Mouse (Mus musculus) lung, postnatal 0 days (tissue): ENCODE data around the gene Trim46. TPM values are rescaled to one million over a fixed set of nuclear protein-coding genes. Genes with fewer than 3 reads are reported as not detected.

ENCODE experiments used
- ATAC-seq: fragments of 200-750 bp; cut with Nextera tagmentation; 2 replicates; pipeline ENCODE4 v1.8.0; 2017; ENCODE audit warnings: moderate library complexity
- DNase-seq: peaks from one replicate; pipeline ENCODE4 v3.0.0-alpha.2; 2016; ENCODE audit warnings: low spot score
- H3K27ac ChIP-seq: fragments of 300-500 bp; sonication (generic); 2 replicates; pipeline ENCODE4 v1.5.1; 2014; ENCODE audit warnings: antibody characterized with exemption, mild to moderate bottlenecking, low read length, mixed read lengths
- H3K27me3 ChIP-seq: fragments of 300-500 bp; sonication (generic); replicated peaks from 2 replicates; pipeline ENCODE4 v1.6.1; 2014; ENCODE audit warnings: low read length, mixed read lengths; ENCODE audit not compliant: insufficient read depth
- H3K36me3 ChIP-seq: fragments of 300-500 bp; sonication (generic); 2 replicates; pipeline ENCODE4 v1.6.1; 2014; ENCODE audit warnings: low read length, mixed read lengths; ENCODE audit not compliant: insufficient read depth
- H3K4me1 ChIP-seq: fragments of 300-500 bp; sonication (generic); 2 replicates; pipeline ENCODE4 v1.6.1; 2014; ENCODE audit warnings: antibody characterized with exemption, low read depth, low read length, mixed read lengths; ENCODE audit not compliant: insufficient read depth
- H3K4me2 ChIP-seq: fragments of 300-500 bp; sonication (generic); replicated peaks from 2 replicates; pipeline ENCODE4 v1.6.1; 2014; ENCODE audit warnings: low read depth, mild to moderate bottlenecking, low read length, moderate library complexity, mixed read lengths
- H3K4me3 ChIP-seq: fragments of 300-500 bp; sonication (generic); 2 replicates; pipeline ENCODE4 v1.5.1; 2014; ENCODE audit warnings: low read depth, low read length
- H3K9ac ChIP-seq: fragments of 300-500 bp; sonication (generic); replicated peaks from 2 replicates; pipeline ENCODE4 v1.6.1; 2014; ENCODE audit warnings: low read depth, mild to moderate bottlenecking
- H3K9me3 ChIP-seq: fragments of 300-500 bp; sonication (generic); 2 replicates; pipeline ENCODE4 v1.6.1; 2016; ENCODE audit warnings: low read length, mixed read lengths
- CTCF ChIP-seq: IDR thresholded peaks from 2 replicates; pipeline ENCODE4 v1.5.1; 2016; ENCODE audit warnings: antibody characterized with exemption, mild to moderate bottlenecking
- EP300 ChIP-seq: IDR thresholded peaks from 2 replicates; pipeline ENCODE4 v1.6.1; 2016; ENCODE audit warnings: antibody characterized with exemption, mild to moderate bottlenecking, control low read depth
- WGBS: fragments of 180-500 bp; shearing (Covaris S2); extraction: QIAGEN DNeasy Blood & Tissue Kit; methylation state at CpG from one replicate; pipeline ENCODE4 v1.1.7; 2014; 5-methylcytosine and 5-hydroxymethylcytosine counted together
- polyA plus RNA-seq: library from polyadenylated mRNA; unstranded; fragments of >200 nt; fragmentation: Nextera tagmentation; extraction: Ambion mirVana; gene quantifications from 2 replicates; pipeline ENCODE4 v1.2.1, GENCODE M21; 2015

Trim46 gene
- polyA plus RNA-seq, 1 experiment from 2014 or later = 1.8 TPM

DNA sequence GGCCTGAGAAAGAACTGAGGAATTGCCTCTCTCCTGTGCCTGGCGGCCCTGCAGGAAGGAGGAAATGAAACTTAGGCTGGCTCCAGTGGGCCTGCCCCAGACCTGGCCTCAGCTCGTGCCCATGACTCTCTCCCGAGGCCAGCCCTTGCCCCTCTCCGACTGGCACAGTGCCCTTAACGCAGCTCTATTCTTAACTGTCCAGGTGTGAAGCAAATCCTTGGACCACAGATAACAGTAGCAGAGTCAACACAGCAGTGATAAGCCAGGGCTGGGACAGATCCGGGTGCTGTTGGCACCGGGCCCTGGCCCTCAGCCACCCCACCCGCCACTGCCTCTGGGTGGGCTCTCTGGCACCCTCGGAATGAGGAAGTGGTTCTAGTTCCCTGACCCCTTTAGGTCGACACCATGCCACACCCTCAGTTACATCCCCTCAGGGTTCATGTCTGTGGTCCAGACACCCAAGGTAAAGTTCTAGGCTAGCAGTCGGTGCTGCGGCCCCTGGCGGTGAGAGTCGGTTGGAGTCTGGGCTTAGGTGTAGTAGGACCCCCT lies 12.5 kb downstream of the Trim46 start:
- no peak overlapping the region for H3K4me3 ChIP-seq
- 23% methylated on average over 14 of the region's 14 CpGs for WGBS
- peak overlapping the region; percentile 69; the same call in 1 of the 2 replicates for H3K4me2 ChIP-seq
- H3K4me1 ChIP-seq = peaks cover 7% of the 10 kb centered on the region
- H3K9me3 ChIP-seq = no peaks in the 10 kb centered on the region
- TF ChIP-seq EP300 (no peak), CTCF (peak; percentile 52)
- DNase-seq (peak; percentile 69), ATAC-seq (peak; percentile 56)
- H3K9ac ChIP-seq = no peak overlapping the region
- H3K27me3 ChIP-seq = no peaks in the 10 kb centered on the region
- H3K27ac ChIP-seq = peak overlapping the region; percentile 88
- no peaks in the 10 kb centered on the region for H3K36me3 ChIP-seq

DNA sequence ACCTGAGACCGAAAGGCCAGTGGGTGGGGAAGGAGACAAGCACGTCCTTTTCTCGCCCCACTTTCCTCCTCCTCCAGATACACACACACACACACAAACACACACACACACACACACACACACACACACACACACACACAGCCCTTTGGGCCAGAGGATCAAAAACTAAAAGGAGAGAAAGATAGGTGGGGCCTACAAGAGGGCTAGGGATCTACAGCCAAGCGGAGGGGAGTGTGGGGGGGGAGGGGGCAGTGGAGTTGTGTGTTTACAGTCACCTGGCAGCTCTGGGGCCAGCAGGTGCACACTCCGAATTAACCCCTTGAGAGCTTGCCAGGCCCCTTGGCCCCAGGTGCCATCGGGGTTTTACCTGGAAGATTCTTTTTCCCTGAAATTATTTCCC lies 13.5 kb downstream of the Trim46 start:
- ATAC-seq (peak; percentile 22), DNase-seq (peak; percentile 66)
- peak overlapping the region; percentile 69 for H3K4me2 ChIP-seq
- H3K36me3 ChIP-seq = no peaks in the 10 kb centered on the region
- no peak overlapping the region for H3K4me3 ChIP-seq
- H3K27me3 ChIP-seq = no peaks in the 10 kb centered on the region
- TF ChIP-seq CTCF = no peak
- no peak for TF ChIP-seq EP300
- no peaks in the 10 kb centered on the region for H3K9me3 ChIP-seq
- no peak overlapping the region for H3K9ac ChIP-seq
- peak overlapping the region; percentile 88 for H3K27ac ChIP-seq
- H3K4me1 ChIP-seq = peaks cover 7% of the 10 kb centered on the region
- 51% methylated on average over 6 of the region's 6 CpGs for WGBS

DNA sequence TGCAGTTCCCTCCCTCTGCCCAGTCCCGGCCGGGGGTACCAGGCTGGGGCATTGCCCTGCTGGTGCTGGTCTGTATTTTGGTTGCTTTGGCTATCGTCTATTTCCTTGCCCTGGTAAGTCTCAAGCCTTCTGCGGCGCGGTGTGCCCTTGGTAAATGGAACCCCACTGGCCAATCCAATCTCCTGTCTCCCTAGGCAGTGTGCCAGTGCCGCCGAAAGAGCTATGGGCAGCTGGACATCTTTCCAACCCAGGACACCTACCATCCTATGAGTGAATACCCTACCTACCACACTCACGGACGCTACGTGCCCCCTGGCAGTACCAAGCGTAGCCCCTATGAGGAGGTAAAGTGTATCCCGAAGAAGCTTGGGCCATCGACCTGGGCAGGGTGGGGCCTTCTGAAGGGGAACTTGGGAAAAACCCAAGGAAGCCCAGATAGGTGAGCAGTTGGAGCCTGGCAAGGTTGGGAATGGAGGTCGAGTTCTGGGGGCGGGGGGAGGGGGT lies 14.3 kb downstream of the Trim46 start:
- Histone ChIP-seq H3K4me3 (peak overlapping the region; percentile 36), H3K9me3 (no peaks in the 10 kb centered on the region), H3K4me1 (peaks cover 10% of the 10 kb centered on the region), H3K27me3 (no peaks in the 10 kb centered on the region), H3K27ac (peak overlapping the region; percentile 88), H3K4me2 (peak overlapping the region; percentile 69), H3K9ac (no peak overlapping the region; the same call in 1 of the 2 replicates), H3K36me3 (no peaks in the 10 kb centered on the region)
- TF ChIP-seq CTCF (no peak), EP300 (no peak)
- DNase-seq = peak; percentile 5
- ATAC-seq = no peak
- WGBS = 48% methylated on average over 16 of the region's 16 CpGs

DNA sequence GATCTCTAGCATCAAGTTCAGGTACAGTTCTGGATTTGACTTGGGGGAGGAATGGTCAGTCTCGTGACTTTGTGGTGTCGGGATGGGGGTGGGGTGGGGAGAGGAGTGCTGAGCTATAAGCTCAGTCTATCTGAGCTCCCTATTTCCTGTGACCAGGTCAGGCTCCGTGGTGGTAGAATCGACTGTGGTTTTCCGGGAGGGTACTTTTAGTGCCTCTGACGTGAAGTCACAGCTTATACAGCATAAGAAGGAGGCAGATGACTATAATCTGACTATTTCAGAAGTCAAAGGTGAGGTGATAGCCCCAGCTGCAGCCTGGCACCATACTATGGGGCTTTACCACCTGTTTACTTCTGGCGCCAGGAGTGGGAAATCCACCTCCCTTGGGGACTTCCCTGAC lies 14.8 kb downstream of the Trim46 start:
- Histone ChIP-seq H3K27ac (peak overlapping the region; percentile 88; the same call in 1 of the 2 replicates), H3K36me3 (no peaks in the 10 kb centered on the region), H3K4me2 (peak overlapping the region; percentile 69), H3K27me3 (no peaks in the 10 kb centered on the region), H3K9ac (no peak overlapping the region), H3K4me1 (peaks cover 14% of the 10 kb centered on the region), H3K4me3 (peak overlapping the region; percentile 36), H3K9me3 (no peaks in the 10 kb centered on the region)
- ATAC-seq = no peak
- DNase-seq = peak; percentile 5
- no peak for TF ChIP-seq EP300
- TF ChIP-seq CTCF = no peak
- WGBS = 28% methylated on average over 7 of the region's 7 CpGs

DNA sequence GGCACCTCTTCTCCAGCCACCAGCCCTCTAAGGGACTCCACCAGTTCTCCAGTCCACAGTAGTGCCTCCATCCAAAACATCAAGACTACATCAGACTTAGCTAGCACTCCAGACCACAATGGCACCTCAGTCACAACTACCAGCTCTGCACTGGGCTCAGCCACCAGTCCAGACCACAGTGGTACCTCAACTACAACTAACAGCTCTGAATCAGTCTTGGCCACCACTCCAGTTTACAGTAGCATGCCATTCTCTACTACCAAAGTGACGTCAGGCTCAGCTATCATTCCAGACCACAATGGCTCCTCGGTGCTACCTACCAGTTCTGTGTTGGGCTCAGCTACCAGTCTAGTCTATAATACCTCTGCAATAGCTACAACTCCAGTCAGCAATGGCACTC lies 15.5 kb downstream of the Trim46 start:
- H3K4me3 ChIP-seq = peak overlapping the region; percentile 36; the same call in 1 of the 2 replicates
- no peaks in the 10 kb centered on the region for H3K36me3 ChIP-seq
- H3K9me3 ChIP-seq = no peaks in the 10 kb centered on the region
- H3K4me2 ChIP-seq = peak overlapping the region; percentile 69
- TF ChIP-seq CTCF (no peak), EP300 (no peak)
- 52% methylated on average over 2 of the region's 2 CpGs for WGBS
- DNase-seq = peak; percentile 37
- no peaks in the 10 kb centered on the region for H3K27me3 ChIP-seq
- H3K9ac ChIP-seq = no peak overlapping the region
- peaks cover 18% of the 10 kb centered on the region for H3K4me1 ChIP-seq
- H3K27ac ChIP-seq = peak overlapping the region; percentile 85
- ATAC-seq = no peak

DNA sequence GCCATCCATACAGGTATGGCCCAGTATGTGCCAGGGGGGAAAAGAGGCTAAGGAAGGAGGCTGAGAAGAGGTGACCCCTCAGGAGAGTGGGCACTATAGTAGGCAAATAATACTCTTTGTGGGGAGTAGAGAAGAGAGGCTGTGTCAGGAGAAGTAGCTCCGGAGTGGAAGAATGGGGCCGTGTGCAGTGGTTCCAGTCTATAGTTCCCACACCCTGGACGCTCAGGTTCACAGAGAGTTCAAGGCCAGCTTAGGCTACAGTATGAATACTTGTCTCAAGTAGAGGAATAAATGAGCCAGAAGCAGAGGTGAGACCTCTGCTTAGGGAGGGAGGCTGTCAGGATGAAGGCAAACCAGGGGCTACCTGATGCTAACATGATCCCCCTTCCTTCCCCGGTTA lies 16.8 kb downstream of the Trim46 start:
- H3K9ac ChIP-seq = no peak overlapping the region; the same call in 1 of the 2 replicates
- H3K27ac ChIP-seq = peak overlapping the region; percentile 85
- no peaks in the 10 kb centered on the region for H3K9me3 ChIP-seq
- peak; percentile 75 for DNase-seq
- TF ChIP-seq EP300 (no peak), CTCF (no peak)
- no peaks in the 10 kb centered on the region for H3K27me3 ChIP-seq
- H3K4me1 ChIP-seq = peaks cover 18% of the 10 kb centered on the region
- H3K4me2 ChIP-seq = peak overlapping the region; percentile 69
- peak overlapping the region; percentile 36 for H3K4me3 ChIP-seq
- ATAC-seq = no peak
- 37% methylated on average over 4 of the region's 4 CpGs for WGBS
- no peaks in the 10 kb centered on the region for H3K36me3 ChIP-seq
